Mouse (Mus musculus): Measurements from ENCODE around the gene Fez2. TPM values are rescaled to one million over a fixed set of nuclear protein-coding genes. Genes with fewer than 3 reads are reported as not detected.

Fez2 gene
- polyA plus RNA-seq (2014; fragmentation: Nextera tagmentation; extraction: Ambion mirVana): 54.1 and 56.9 TPM in 2 replicates

DNA sequence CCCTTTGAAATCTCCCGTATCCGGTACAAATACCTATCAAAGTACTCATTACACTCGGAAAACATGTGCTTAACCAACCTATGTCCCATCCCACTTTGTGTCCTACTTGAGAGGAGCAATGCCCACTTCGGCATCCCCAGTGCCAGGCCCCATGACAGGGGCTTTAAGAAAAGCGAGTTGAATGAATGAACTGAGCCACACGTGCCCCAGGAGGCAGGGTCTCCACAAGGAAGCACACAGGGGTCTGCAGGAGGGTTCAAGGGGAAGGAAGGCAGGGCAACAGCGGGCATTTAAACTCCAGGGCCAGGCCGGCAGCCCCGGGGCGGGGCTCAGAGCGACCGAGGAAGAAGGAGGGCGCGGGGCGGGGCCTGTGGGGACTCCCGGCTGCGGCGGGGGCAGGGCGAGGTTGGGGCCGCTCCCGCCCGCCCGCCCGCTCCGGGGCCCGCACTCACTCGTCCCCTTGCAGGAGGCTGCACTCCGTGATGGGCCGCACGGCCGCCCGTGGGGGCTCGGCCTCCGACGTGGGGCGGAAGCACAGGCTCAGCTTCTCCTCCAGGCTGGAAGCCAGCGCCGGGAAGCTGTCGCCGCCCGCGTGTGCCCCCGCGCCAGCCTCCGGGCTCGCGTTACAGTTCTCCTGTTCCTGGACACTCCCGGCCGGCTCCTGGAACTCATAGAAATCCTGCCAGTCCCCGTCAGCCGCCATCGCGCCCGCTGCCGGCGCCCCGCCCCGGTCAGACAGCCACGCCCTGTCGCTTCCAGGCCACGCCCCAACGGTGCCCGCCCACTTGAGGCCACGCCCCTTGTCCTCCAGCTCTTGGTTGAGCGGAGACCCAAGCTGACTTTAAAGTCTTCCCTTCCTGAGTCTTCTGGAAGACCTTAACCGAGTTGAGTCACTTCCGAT is at the start of gene Fez2:
Fez2 (minus strand) TSS at position 772 of the 901 bp plus-strand sequence.
- Histone ChIP-seq H3K36me3 (ENCODE audit: control insufficient read depth, insufficient read depth, low read length) (0 out of 2 replicates have a peak, but pooled peaks cover under 1% of the 10 kb centered on the region), H3K4me2 (ENCODE audit: low read length) (peak within 1 kb of the TSS; percentile 84), H3K9me3 (ENCODE audit: control insufficient read depth, low read length) (no peaks in the 10 kb centered on the region), H3K27ac (replicated peaks in 1 of 2; ENCODE audit: control insufficient read depth in 1 of 2, insufficient read depth in 1 of 2, low read depth in 2 of 2, low read length in 2 of 2) (peak within 1 kb of the TSS; percentile 98 to 99), H3K9ac (ENCODE audit: low read length) (peak within 1 kb of the TSS; percentile 90), H3K4me1 (ENCODE audit: control insufficient read depth in 2 of 2, insufficient read depth in 2 of 2, low read length in 2 of 2) (peaks cover 4 to 13% of the 10 kb centered on the region in 2 experiments), H3K27me3 (ENCODE audit: control insufficient read depth, insufficient read depth, low read length) (no peaks in the 10 kb centered on the region), H3K4me3 (ENCODE audit: control insufficient read depth in 1 of 2, insufficient read depth in 1 of 2, low read depth in 1 of 2, low read length in 2 of 2) (peak within 1 kb of the TSS; percentile 86 to 95)
- peak; percentile 96 for ATAC-seq (ENCODE audit: insufficient number of reproducible peaks, insufficient read depth, low FRiP score, low read depth)
- WGBS: under 1% methylated on average over 63 of the region's 67 CpGs

DNA sequence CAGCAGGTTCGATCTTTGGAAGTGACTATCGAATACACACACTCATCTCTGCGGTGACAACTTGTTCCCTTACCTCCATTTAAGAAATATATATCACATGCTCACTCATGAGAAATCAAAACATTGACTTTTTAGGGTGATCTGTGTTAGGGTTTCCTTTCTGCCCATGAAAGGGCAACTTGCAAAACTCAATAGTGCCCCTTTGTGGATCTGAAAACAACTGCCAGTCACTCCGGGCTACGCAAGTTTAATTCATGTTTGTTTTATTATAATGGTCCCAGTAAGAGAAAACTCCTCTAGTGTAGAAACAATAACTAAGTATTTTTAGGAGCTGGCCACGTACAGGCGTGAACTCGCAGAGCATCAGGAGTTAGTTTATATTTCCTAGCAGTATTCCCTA is 47.5 kb upstream of the Fez2 start:
- ATAC-seq (ENCODE audit: insufficient number of reproducible peaks, insufficient read depth, low FRiP score, low read depth): no peak
- WGBS: 87% methylated on average over 8 of the region's 8 CpGs
- H3K9me3 ChIP-seq (ENCODE audit: control insufficient read depth, low read length): no peaks in the 10 kb centered on the region

DNA sequence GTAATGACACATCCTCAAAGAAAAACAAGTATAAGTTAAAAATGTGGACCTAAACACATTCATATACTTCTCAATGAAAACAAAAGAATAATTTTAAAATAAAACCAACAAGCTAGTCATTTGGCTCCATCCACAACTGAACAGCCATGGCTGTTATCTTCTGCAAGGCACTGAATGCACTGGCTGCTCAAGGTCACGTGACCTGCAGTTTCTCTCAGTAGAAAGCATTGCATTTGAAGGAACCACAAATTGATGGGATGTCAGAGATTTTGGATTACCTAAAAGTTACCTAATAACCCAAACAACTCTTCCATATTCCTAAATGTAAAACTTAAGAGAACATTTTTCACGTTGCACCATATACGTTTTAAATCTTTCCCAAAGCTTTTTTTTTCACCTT is 47.1 kb upstream of the Fez2 start:
- WGBS: 82% methylated on average over 3 of the region's 3 CpGs
- no peak for ATAC-seq (ENCODE audit: insufficient number of reproducible peaks, insufficient read depth, low FRiP score, low read depth)
- Histone ChIP-seq H3K27ac (replicated peaks in 1 of 2; ENCODE audit: control insufficient read depth in 1 of 2, insufficient read depth in 1 of 2, low read depth in 2 of 2, low read length in 2 of 2) (no peak overlapping the region), H3K4me2 (ENCODE audit: low read length) (no peak overlapping the region), H3K36me3 (ENCODE audit: control insufficient read depth, insufficient read depth, low read length) (no peaks in the 10 kb centered on the region), H3K4me3 (ENCODE audit: control insufficient read depth in 1 of 2, insufficient read depth in 1 of 2, low read depth in 1 of 2, low read length in 2 of 2) (no peak overlapping the region), H3K9ac (ENCODE audit: low read length) (no peak overlapping the region), H3K4me1 (ENCODE audit: control insufficient read depth in 2 of 2, insufficient read depth in 2 of 2, low read length in 2 of 2) (no peaks in the 10 kb centered on the region), H3K27me3 (ENCODE audit: control insufficient read depth, insufficient read depth, low read length) (no peaks in the 10 kb centered on the region), H3K9me3 (ENCODE audit: control insufficient read depth, low read length) (no peaks in the 10 kb centered on the region)

More for the DNA sequence above, 47.5 kb upstream of the Fez2 start:
- H3K36me3 ChIP-seq (ENCODE audit: control insufficient read depth, insufficient read depth, low read length): no peaks in the 10 kb centered on the region
- no peak overlapping the region for H3K9ac ChIP-seq (ENCODE audit: low read length)
- H3K4me3 ChIP-seq (ENCODE audit: control insufficient read depth in 1 of 2, insufficient read depth in 1 of 2, low read depth in 1 of 2, low read length in 2 of 2): no peak overlapping the region
- H3K27ac ChIP-seq (replicated peaks in 1 of 2; ENCODE audit: control insufficient read depth in 1 of 2, insufficient read depth in 1 of 2, low read depth in 2 of 2, low read length in 2 of 2): no peak overlapping the region
- H3K4me2 ChIP-seq (ENCODE audit: low read length): no peak overlapping the region
- no peaks in the 10 kb centered on the region for H3K4me1 ChIP-seq (ENCODE audit: control insufficient read depth in 2 of 2, insufficient read depth in 2 of 2, low read length in 2 of 2)
- no peaks in the 10 kb centered on the region for H3K27me3 ChIP-seq (ENCODE audit: control insufficient read depth, insufficient read depth, low read length)

DNA sequence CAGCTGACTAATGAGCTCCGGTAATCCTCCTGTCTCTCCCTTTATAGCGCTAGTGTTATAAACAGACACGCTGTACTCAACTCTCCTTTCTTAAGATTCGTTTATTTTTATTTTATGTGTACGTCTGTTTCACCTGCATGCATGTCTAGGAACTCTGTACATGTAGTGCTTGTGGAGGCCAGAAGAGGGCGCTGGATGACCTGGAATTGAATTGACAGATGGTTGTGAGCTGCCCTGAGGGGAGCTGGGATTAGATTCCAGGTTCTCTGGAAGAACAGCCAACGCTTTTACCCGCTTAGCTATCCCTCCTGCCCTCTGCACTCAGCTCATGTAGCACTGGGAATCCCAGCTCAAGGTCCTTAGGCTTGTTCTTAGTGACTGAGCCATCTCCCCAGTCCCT is 42.2 kb upstream of the Fez2 start:
- Histone ChIP-seq H3K27me3 (ENCODE audit: control insufficient read depth, insufficient read depth, low read length) (no peaks in the 10 kb centered on the region), H3K9me3 (ENCODE audit: control insufficient read depth, low read length) (no peaks in the 10 kb centered on the region), H3K36me3 (ENCODE audit: control insufficient read depth, insufficient read depth, low read length) (no peaks in the 10 kb centered on the region), H3K4me3 (ENCODE audit: control insufficient read depth in 1 of 2, insufficient read depth in 1 of 2, low read depth in 1 of 2, low read length in 2 of 2) (no peak overlapping the region), H3K27ac (replicated peaks in 1 of 2; ENCODE audit: control insufficient read depth in 1 of 2, insufficient read depth in 1 of 2, low read depth in 2 of 2, low read length in 2 of 2) (no peak overlapping the region), H3K4me2 (ENCODE audit: low read length) (no peak overlapping the region), H3K9ac (ENCODE audit: low read length) (no peak overlapping the region), H3K4me1 (ENCODE audit: control insufficient read depth in 2 of 2, insufficient read depth in 2 of 2, low read length in 2 of 2) (no peaks in the 10 kb centered on the region)
- no peak for ATAC-seq (ENCODE audit: insufficient number of reproducible peaks, insufficient read depth, low FRiP score, low read depth)
- WGBS: 79% methylated on average over 8 of the region's 8 CpGs

DNA sequence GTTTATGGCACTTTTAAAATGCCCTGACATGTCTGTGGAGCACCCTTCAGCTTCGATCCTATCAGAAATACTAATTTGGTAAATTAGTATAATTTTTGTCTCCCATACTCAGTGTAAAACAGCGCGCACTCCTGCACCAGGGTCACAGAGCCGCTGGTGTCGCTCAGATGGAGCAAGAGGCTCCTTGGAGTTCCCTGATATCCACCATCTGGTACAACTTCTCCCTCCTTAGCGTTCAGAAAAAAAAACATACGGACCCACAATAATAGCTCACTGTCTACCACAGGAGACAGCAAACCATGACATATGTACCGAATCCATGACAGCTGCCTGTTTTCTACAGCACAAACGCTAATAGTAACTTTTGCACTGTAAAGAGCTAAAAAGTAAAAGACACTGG is 37.6 kb upstream of the Fez2 start:
- no peak for ATAC-seq (ENCODE audit: insufficient number of reproducible peaks, insufficient read depth, low FRiP score, low read depth)
- H3K27ac ChIP-seq (replicated peaks in 1 of 2; ENCODE audit: control insufficient read depth in 1 of 2, insufficient read depth in 1 of 2, low read depth in 2 of 2, low read length in 2 of 2): no peak overlapping the region
- no peaks in the 10 kb centered on the region for H3K36me3 ChIP-seq (ENCODE audit: control insufficient read depth, insufficient read depth, low read length)
- H3K9ac ChIP-seq (ENCODE audit: low read length): no peak overlapping the region
- peaks cover 5 to 9% of the 10 kb centered on the region in 2 experiments; a peak in 3 of 4 replicates for H3K4me1 ChIP-seq (ENCODE audit: control insufficient read depth in 2 of 2, insufficient read depth in 2 of 2, low read length in 2 of 2)
- no peak overlapping the region for H3K4me2 ChIP-seq (ENCODE audit: low read length)
- 73% methylated on average over 9 of the region's 9 CpGs for WGBS
- no peak overlapping the region for H3K4me3 ChIP-seq (ENCODE audit: control insufficient read depth in 1 of 2, insufficient read depth in 1 of 2, low read depth in 1 of 2, low read length in 2 of 2)
- no peaks in the 10 kb centered on the region for H3K27me3 ChIP-seq (ENCODE audit: control insufficient read depth, insufficient read depth, low read length)
- no peaks in the 10 kb centered on the region for H3K9me3 ChIP-seq (ENCODE audit: control insufficient read depth, low read length)

DNA sequence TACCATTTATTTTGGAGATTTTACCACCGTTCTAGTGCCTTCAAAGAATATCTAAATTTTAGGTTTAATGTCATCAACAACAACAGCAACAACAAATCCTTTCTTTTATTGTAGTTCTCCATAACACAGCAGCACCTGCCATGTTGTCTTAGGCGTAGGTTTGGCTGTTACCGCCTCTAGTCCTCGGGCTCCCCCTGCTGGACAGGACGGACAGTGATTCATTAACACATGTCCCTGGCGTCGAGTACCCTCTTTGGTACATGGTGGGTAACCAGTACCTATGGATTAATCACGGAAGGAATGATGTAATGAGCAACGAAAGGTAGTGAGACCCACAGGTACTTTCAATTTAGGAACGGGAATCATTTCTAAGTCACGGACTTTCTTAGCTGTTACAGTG is 37.2 kb upstream of the Fez2 start:
- Histone ChIP-seq H3K4me1 (ENCODE audit: control insufficient read depth in 2 of 2, insufficient read depth in 2 of 2, low read length in 2 of 2) (peaks cover 5 to 9% of the 10 kb centered on the region in 2 experiments; a peak in 3 of 4 replicates), H3K27me3 (ENCODE audit: control insufficient read depth, insufficient read depth, low read length) (no peaks in the 10 kb centered on the region), H3K4me2 (ENCODE audit: low read length) (no peak overlapping the region), H3K27ac (replicated peaks in 1 of 2; ENCODE audit: control insufficient read depth in 1 of 2, insufficient read depth in 1 of 2, low read depth in 2 of 2, low read length in 2 of 2) (no peak overlapping the region), H3K9me3 (ENCODE audit: control insufficient read depth, low read length) (no peaks in the 10 kb centered on the region), H3K4me3 (ENCODE audit: control insufficient read depth in 1 of 2, insufficient read depth in 1 of 2, low read depth in 1 of 2, low read length in 2 of 2) (no peak overlapping the region), H3K9ac (ENCODE audit: low read length) (no peak overlapping the region), H3K36me3 (ENCODE audit: control insufficient read depth, insufficient read depth, low read length) (no peaks in the 10 kb centered on the region)
- 34% methylated on average over 11 of the region's 11 CpGs for WGBS
- no peak for ATAC-seq (ENCODE audit: insufficient number of reproducible peaks, insufficient read depth, low FRiP score, low read depth)

DNA sequence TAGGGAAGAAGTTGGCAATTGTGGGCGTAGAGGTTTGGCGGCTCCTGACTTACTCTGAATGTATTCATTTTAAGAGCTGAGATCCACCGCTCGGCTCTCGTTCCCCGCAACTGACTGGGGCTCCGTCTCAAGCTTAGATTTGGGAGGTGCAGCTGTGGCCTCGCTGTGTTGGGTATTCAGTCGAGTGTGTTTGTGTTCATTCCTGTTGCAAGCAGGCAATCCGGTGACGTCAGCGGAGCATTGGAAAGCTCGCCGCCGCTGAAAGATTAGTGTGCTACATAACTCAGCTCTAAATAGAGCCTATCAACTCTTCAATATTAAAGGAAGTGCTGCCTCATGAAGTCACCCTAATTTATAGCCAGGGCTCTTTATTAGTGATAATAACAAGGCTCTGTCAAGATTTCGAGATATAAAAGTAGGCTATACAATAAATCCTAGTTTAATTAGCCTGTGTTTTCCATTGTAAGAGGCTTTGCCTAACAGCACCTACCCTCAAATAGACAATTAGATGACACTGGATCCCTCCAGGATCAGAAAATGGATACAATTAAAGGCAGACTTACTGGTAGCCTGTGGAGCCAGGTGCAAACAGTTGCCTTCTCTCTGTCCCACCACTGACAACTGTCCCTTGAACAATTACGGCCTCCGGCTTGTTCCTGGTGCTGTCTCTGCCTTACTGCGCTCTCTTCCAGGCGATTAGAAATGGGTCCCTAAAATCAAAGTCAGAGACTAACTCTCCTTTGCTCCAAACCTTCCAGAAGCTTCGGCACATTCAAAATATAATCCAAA is 36.4 kb upstream of the Fez2 start:
- H3K4me2 ChIP-seq (ENCODE audit: low read length): peak overlapping the region; percentile 18; the same call in 1 of the 2 replicates
- H3K27me3 ChIP-seq (ENCODE audit: control insufficient read depth, insufficient read depth, low read length): no peaks in the 10 kb centered on the region
- 69% methylated on average over 21 of the region's 21 CpGs for WGBS
- no peak overlapping the region for H3K9ac ChIP-seq (ENCODE audit: low read length)
- no peaks in the 10 kb centered on the region for H3K9me3 ChIP-seq (ENCODE audit: control insufficient read depth, low read length)
- no peaks in the 10 kb centered on the region for H3K36me3 ChIP-seq (ENCODE audit: control insufficient read depth, insufficient read depth, low read length)
- H3K27ac ChIP-seq (replicated peaks in 1 of 2; ENCODE audit: control insufficient read depth in 1 of 2, insufficient read depth in 1 of 2, low read depth in 2 of 2, low read length in 2 of 2): no peak overlapping the region
- H3K4me1 ChIP-seq (ENCODE audit: control insufficient read depth in 2 of 2, insufficient read depth in 2 of 2, low read length in 2 of 2): peaks cover 8 to 9% of the 10 kb centered on the region in 2 experiments; a peak in 3 of 4 replicates
- no peak for ATAC-seq (ENCODE audit: insufficient number of reproducible peaks, insufficient read depth, low FRiP score, low read depth)
- no peak overlapping the region for H3K4me3 ChIP-seq (ENCODE audit: control insufficient read depth in 1 of 2, insufficient read depth in 1 of 2, low read depth in 1 of 2, low read length in 2 of 2)
